23 mouse cellular contexts compared by ENCODE assay signal in the genomic region with DNA sequence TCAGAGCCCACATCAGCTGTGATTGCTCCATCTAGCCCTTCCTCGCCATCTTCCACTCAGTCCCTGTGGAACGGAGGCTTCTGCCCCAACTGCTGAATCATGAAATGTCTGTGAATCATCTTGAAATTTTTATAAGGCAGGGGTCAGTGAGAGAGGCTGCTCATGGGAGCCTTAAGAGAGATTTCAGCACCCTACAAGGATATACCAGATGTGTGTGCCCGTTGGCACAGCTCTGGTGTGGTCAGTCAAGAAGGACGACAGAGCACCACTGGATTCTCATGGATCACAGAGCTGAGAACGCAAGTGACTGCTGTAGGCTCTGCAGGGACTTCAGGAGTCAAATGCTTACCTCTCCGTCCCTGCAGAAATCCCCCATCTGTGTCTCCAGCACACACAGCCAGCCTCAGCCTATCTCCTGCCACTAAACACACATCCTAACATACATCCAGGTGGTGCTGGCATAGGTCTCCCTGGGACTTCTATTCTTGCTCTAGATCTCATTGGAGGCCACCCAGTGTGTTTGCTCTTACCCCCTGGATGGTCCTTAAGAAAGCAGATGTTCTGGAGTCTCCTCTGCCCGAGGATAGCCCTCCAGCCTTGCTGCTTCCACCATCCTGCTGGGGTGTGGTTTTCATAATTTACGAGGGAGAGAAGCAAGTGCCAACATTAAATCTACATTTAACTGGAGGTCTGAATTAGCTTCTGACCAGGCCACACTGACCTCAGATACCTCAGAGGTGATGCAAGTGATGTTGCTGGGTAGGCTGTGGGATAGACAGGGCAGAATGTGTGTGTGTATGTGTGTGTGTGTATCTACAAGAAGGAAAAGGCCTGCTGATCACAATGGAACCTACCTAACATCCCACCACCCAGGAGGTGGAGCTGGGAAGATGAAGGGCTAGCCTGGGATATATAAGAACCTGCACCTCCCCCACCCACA. TPM values are rescaled to one million over a fixed set of nuclear protein-coding genes. Genes with fewer than 3 reads are reported as not detected.
DNase-seq lines count a peak whose midpoint lies in the region.
"Had no signal": no experiment of that assay in that cellular context is flagged by ENCODE, and none has a peak within 500 bp of the region (broad histone marks: within the 10 kb centered on the region; RNA-seq: fewer than 3 reads in every experiment).

No protein-coding gene starts in this region.

- peaks cover 4% of the 10 kb centered on the region for H3K4me1 ChIP-seq in brown adipose tissue, adult 24 weeks (ENCODE audit: control insufficient read depth, insufficient read depth, insufficient read length, low read length)
- H3K4me1 ChIP-seq: forebrain, embryonic 15.5 days; heart, embryonic 12.5 days; heart, embryonic 15.5 days had no signal

- peak; percentile 87 for DNase-seq in heart, adult 11 months
- no peak for DNase-seq in heart, postnatal 36 days
- DNase-seq in 3T3-L1 (ENCODE audit: low read depth, low spot score) (peak; percentile 73), NIH3T3 (ENCODE audit: low read depth) (peak; percentile 72)
- no peak for DNase-seq in right cerebral cortex, postnatal 4 days
- no peak for DNase-seq in kidney, adult 18-20 months
- DNase-seq in spleen, postnatal 10 days (ENCODE audit: low spot score in 2 of 2): no peak
- DNase-seq: adrenal gland, postnatal 10 days; adrenal gland, postnatal 36 days; cerebellum, adult 11-12 months; cerebellum, adult 9-10 months; cerebellum, postnatal 14 days; gastrocnemius, postnatal 14 days; heart, postnatal 10 days; heart, postnatal 4 days; kidney, adult 2 months had no signal

- no peak overlapping the region for H3K4me3 ChIP-seq in brown adipose tissue, adult 24 weeks (ENCODE audit: insufficient read depth, low read depth, low read length)
- H3K4me3 ChIP-seq: forebrain, embryonic 12.5 days; forebrain, embryonic 15.5 days; heart, embryonic 12.5 days; heart, embryonic 15.5 days had no signal

- peak overlapping the region; percentile 57 for H3K27ac ChIP-seq in brown adipose tissue, adult 24 weeks (replicated peaks; ENCODE audit: low read depth, low read length)
- H3K27ac ChIP-seq: forebrain, embryonic 12.5 days; forebrain, embryonic 15.5 days; heart, embryonic 15.5 days; hindbrain, embryonic 14.5 days; hindbrain, postnatal 0 days had no signal

- intact Hi-C loops in heart, postnatal 36 days (cut with DNase I): loop anchor here (2.0 kb wide), 2 partner anchors 76 to 124 kb away; no protein-coding TSS in a partner anchor

RNA-seq across cellular contexts. Expression of gene Galnt12, which starts 38.7 kb away (rescaled TPM):
- total RNA-seq in heart, postnatal 36 days (2021): under 1 TPM; 0.19 to 0.47 TPM
- polyA plus RNA-seq in brown adipose tissue, adult 24 weeks (2012; ENCODE audit: insufficient read depth, insufficient read length, missing spikeins): 0.48 TPM in 1 of 2 replicates, not detected in the other

Comparison
In these comparisons a context has a peak if more than half of its experiments do, and no peak if none do; other contexts are left out.
1. DNase-seq: peak in heart, adult 11 months (single experiment), 3T3-L1 (single experiment) and NIH3T3 (single experiment); none in heart, postnatal 36 days (0 of 2), right cerebral cortex, postnatal 4 days (single experiment), kidney, adult 18-20 months (single experiment) and spleen, postnatal 10 days (0 of 2).